Mouse (Mus musculus) lung, postnatal 0 days (tissue): ENCODE results near the gene Trap1a. TPM values are rescaled to one million over a fixed set of nuclear protein-coding genes. Genes with fewer than 3 reads are reported as not detected.
"Not testable (repeated sequence)": the region's sequence is repeated elsewhere in the genome, so short reads cannot be mapped to it uniquely, and the experiment has no call there.

ENCODE experiments used
- ATAC-seq: fragments of 200-750 bp; cut with Nextera tagmentation; 2 replicates; pipeline ENCODE4 v1.8.0; 2017; ENCODE audit warnings: moderate library complexity
- DNase-seq: peaks from one replicate; pipeline ENCODE4 v3.0.0-alpha.2; 2016; ENCODE audit warnings: low spot score
- H3K27ac ChIP-seq: fragments of 300-500 bp; sonication (generic); 2 replicates; pipeline ENCODE4 v1.5.1; 2014; ENCODE audit warnings: antibody characterized with exemption, mild to moderate bottlenecking, low read length, mixed read lengths
- H3K27me3 ChIP-seq: fragments of 300-500 bp; sonication (generic); replicated peaks from 2 replicates; pipeline ENCODE4 v1.6.1; 2014; ENCODE audit warnings: low read length, mixed read lengths; ENCODE audit not compliant: insufficient read depth
- H3K36me3 ChIP-seq: fragments of 300-500 bp; sonication (generic); 2 replicates; pipeline ENCODE4 v1.6.1; 2014; ENCODE audit warnings: low read length, mixed read lengths; ENCODE audit not compliant: insufficient read depth
- H3K4me1 ChIP-seq: fragments of 300-500 bp; sonication (generic); 2 replicates; pipeline ENCODE4 v1.6.1; 2014; ENCODE audit warnings: antibody characterized with exemption, low read depth, low read length, mixed read lengths; ENCODE audit not compliant: insufficient read depth
- H3K4me2 ChIP-seq: fragments of 300-500 bp; sonication (generic); replicated peaks from 2 replicates; pipeline ENCODE4 v1.6.1; 2014; ENCODE audit warnings: low read depth, mild to moderate bottlenecking, low read length, moderate library complexity, mixed read lengths
- H3K4me3 ChIP-seq: fragments of 300-500 bp; sonication (generic); 2 replicates; pipeline ENCODE4 v1.5.1; 2014; ENCODE audit warnings: low read depth, low read length
- H3K9ac ChIP-seq: fragments of 300-500 bp; sonication (generic); replicated peaks from 2 replicates; pipeline ENCODE4 v1.6.1; 2014; ENCODE audit warnings: low read depth, mild to moderate bottlenecking
- H3K9me3 ChIP-seq: fragments of 300-500 bp; sonication (generic); 2 replicates; pipeline ENCODE4 v1.6.1; 2016; ENCODE audit warnings: low read length, mixed read lengths
- CTCF ChIP-seq: IDR thresholded peaks from 2 replicates; pipeline ENCODE4 v1.5.1; 2016; ENCODE audit warnings: antibody characterized with exemption, mild to moderate bottlenecking
- EP300 ChIP-seq: IDR thresholded peaks from 2 replicates; pipeline ENCODE4 v1.6.1; 2016; ENCODE audit warnings: antibody characterized with exemption, mild to moderate bottlenecking, control low read depth
- WGBS: fragments of 180-500 bp; shearing (Covaris S2); extraction: QIAGEN DNeasy Blood & Tissue Kit; methylation state at CpG from one replicate; pipeline ENCODE4 v1.1.7; 2014; 5-methylcytosine and 5-hydroxymethylcytosine counted together
- polyA plus RNA-seq: library from polyadenylated mRNA; unstranded; fragments of >200 nt; fragmentation: Nextera tagmentation; extraction: Ambion mirVana; gene quantifications from 2 replicates; pipeline ENCODE4 v1.2.1, GENCODE M21; 2015

The Trap1a gene
- 0.13 TPM in 1 of 2 replicates, not detected in the other for polyA plus RNA-seq

DNA sequence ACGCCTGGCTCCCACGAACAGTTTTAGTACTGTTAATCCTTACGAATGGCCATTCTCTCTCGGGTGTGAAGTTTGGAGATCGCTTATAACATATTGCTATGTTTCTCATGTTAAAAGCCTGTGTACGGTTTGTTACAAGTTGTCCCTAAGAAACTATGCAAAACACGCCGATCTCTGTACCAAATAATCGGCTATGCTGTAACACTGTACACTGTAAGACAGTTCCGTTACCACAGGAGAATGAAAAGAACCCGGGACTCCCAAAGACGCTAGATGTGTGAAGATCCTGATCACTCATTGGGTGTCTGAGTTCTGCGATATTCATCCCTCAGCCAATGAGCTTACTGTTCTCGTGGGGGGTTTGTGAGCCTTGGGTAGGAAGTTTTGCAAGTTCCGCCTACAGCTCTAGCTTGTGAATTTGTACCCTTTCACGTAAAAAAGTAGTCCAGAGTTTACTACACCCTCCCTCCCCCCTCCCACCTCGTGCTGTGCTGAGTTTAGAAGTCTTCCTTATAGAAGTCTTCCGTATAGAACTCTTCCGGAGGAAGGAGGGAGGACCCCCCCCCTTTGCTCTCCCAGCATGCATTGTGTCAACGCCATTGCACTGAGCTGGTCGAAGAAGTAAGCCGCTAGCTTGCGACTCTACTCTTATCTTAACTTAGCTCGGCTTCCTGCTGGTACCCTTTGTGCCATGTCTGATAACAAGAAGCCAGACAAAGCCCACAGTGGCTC is at the start of gene Trap1a:
TSS of gene Trap1a (plus strand) at position 421 of the 732 bp plus-strand sequence.
- WGBS, result 92% methylated on average over 24 of the region's 24 CpGs
- TF ChIP-seq CTCF, result no peak
- TF ChIP-seq EP300, result no peak
- ATAC-seq, result no peak

DNA sequence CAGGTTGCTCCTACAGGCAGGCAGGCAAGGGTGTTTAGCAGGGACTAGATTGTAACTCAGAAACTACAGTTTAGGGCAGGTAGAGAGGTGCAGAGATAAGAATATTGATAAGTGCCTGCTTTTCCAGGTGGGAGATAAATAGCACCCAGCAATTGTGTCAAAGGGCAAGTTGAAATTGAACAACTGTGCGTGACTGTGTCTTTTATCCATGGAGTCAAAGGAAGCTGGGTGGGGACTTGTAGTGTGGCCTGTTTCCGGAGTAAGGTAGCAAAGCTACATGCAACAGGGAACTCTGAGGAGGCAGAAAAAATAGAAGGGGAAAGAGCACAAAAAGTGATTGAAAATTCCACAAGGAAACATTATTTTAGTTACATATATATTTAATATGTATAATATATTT is 40.4 kb upstream of the Trap1a start:
- Histone ChIP-seq H3K4me3 (no peak overlapping the region), H3K27me3 (no peaks in the 10 kb centered on the region), H3K9ac (no peak overlapping the region), H3K27ac (no peak overlapping the region), H3K4me2 (no peak overlapping the region), H3K9me3 (no peaks in the 10 kb centered on the region), H3K36me3 (no peaks in the 10 kb centered on the region), H3K4me1 (no peaks in the 10 kb centered on the region)
- DNase-seq (no peak), ATAC-seq (no peak)
- TF ChIP-seq EP300 (no peak), CTCF (no peak)
- 75% methylated on average over 2 of the region's 2 CpGs for WGBS

More for the DNA sequence above, at the start of gene Trap1a:
- no peak within 1 kb of the TSS for H3K4me2 ChIP-seq
- no peaks in the 10 kb centered on the region for H3K36me3 ChIP-seq
- H3K9me3 ChIP-seq, result no peaks in the 10 kb centered on the region
- no peaks in the 10 kb centered on the region for H3K27me3 ChIP-seq
- no peak for DNase-seq
- no peak within 1 kb of the TSS for H3K9ac ChIP-seq
- H3K4me3 ChIP-seq, result no peak within 1 kb of the TSS
- no peaks in the 10 kb centered on the region for H3K4me1 ChIP-seq
- H3K27ac ChIP-seq, result no peak within 1 kb of the TSS

DNA sequence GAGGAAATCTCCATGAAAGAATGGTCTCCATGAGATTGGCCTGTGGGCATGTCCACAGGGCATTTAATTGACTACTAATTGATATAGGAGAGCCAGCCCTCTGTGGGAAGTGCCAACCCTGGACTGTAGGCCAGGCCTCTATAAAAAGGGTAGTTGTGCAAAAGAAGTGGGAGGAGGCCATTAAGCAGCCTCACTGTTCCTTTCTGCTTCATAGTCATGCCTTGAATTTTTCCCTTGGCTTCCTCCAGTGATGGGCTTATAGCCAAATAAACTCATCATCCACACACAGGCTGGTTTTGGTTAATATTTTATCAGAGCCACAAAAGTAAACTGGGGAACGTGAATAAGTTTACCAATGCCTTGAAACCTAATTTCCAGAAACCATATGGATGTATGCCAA is 38.2 kb upstream of the Trap1a start:
- H3K27ac ChIP-seq, result no peak overlapping the region
- DNase-seq, result no peak

DNA sequence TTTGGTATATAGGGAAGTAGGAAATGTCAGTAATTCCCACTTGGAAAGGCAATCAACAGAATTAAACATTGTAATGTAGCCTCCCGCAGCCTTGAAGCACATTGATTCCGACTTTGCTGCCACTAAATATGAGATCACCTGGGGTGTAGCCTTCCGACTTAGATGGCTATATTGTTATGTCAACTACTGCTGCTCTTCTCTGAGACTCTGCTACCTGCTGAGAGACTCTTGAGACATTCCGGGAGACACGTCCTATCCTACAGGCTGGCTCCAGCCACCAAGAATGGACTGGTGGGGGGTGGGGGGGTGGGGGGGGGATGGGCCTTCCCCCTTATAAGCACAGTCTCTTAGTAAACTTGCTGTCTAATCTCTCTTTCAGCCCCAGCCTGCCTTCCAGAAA is 16.1 kb upstream of the Trap1a start:
- ATAC-seq, H3K4me3 ChIP-seq, H3K4me1 ChIP-seq, H3K4me2 ChIP-seq, H3K9me3 ChIP-seq, H3K9ac ChIP-seq, H3K27ac ChIP-seq, H3K36me3 ChIP-seq, H3K27me3 ChIP-seq, DNase-seq: not testable (repeated sequence)
- WGBS, result 75% methylated on average over 5 of the region's 5 CpGs

More for the DNA sequence above, 38.2 kb upstream of the Trap1a start:
- H3K36me3 ChIP-seq, result no peaks in the 10 kb centered on the region
- WGBS, result 36% methylated on average over 1 of the region's 1 CpGs
- TF ChIP-seq EP300, result no peak
- H3K4me2 ChIP-seq, result no peak overlapping the region
- H3K9me3 ChIP-seq, result no peaks in the 10 kb centered on the region
- no peaks in the 10 kb centered on the region for H3K27me3 ChIP-seq
- no peak overlapping the region for H3K9ac ChIP-seq
- no peak overlapping the region for H3K4me3 ChIP-seq
- H3K4me1 ChIP-seq, result no peaks in the 10 kb centered on the region
- ATAC-seq, result no peak

DNA sequence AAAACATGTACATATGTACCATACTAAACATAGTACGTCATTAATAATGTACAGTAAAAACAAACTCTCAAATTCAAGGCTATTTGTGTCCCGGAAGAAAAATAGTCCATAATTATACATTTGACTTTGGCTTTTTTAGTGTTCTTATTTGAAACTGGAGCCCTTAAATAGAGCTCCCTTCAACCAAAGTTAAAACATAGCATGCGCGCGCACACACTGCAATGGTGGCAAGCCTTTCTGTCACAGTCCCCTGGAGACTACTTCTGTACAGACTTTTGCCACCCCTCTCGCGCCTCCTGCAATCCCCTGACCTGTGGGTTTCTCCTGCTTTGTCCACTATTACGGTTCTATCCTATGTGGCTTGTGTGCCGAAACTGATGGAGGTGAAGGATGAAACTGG is 900 bp upstream of the Trap1a start:
- no peak for TF ChIP-seq CTCF
- TF ChIP-seq EP300, result no peak
- Histone ChIP-seq H3K9ac (no peak overlapping the region), H3K27me3 (no peaks in the 10 kb centered on the region), H3K4me2 (no peak overlapping the region), H3K36me3 (no peaks in the 10 kb centered on the region), H3K4me3 (no peak overlapping the region), H3K9me3 (no peaks in the 10 kb centered on the region), H3K4me1 (no peaks in the 10 kb centered on the region), H3K27ac (no peak overlapping the region)
- ATAC-seq (no peak), DNase-seq (no peak)
- 87% methylated on average over 9 of the region's 9 CpGs for WGBS

DNA sequence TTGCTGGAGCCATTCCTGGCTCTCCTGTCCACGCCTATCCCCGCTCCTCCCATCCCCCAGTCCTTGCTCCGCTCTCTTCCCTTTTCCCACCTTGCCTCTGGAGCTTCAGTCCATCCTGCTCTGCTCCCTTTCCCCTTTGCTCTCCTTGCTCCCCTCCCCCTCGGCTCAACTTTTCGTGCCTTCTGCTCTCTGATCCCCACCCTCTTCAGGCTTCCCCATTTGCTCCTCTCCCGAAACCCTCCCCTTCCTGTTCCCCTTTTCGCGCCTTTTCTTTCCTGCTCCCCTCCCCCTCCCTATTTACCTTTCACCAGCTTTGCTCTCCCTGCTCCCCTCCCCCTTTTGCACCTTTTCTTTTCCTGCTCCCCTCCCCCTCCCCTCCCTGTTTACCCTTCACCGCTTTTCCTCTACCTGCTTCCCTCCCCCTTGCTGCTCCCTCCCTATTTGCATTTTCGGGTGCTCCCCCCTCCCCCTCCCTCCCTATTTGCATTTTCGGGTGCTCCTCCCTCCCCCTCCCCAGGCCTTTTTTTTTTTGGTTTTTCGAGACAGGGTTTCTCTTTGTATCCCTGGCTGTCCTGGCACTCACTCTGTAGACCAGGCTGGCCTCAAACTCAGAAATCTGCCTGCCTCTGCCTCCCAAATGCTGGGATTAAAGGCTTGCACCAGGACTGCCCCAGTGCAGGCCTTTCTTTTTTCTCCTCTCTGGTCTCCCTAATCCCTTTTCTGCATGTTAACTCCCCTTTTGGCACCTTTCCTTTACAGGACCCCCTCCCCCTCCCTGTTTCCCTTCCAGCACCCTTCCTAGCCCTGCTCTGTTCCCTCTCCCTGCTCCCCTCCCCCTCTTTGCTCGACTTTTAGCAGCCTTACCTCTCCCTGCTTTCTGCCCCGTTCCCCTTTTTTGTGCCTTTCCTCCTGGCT is 1.3 kb downstream of the Trap1a start:
- Histone ChIP-seq H3K4me2 (no peak overlapping the region), H3K36me3 (no peaks in the 10 kb centered on the region), H3K27me3 (no peaks in the 10 kb centered on the region), H3K9me3 (no peaks in the 10 kb centered on the region), H3K4me3 (no peak overlapping the region), H3K9ac (no peak overlapping the region), H3K27ac (no peak overlapping the region), H3K4me1 (no peaks in the 10 kb centered on the region)
- ATAC-seq, result no peak
- DNase-seq, result no peak
- WGBS, result 78% methylated on average over 12 of the region's 14 CpGs
- TF ChIP-seq EP300 (no peak), CTCF (no peak)
